Mouse (Mus musculus) gastrocnemius, postnatal 4 days (tissue): Measurements from ENCODE around the gene Pld5. TPM values are rescaled to one million over a fixed set of nuclear protein-coding genes. Genes with fewer than 3 reads are reported as not detected.
A peak's percentile ranks its signal among the peaks of the same experiment; 100 is the strongest.

ENCODE experiments used
- DNase-seq, 2 experiments: peaks; one replicate each; pipeline ENCODE4 v3.0.0; 2021 to 2022; ENCODE audit warnings: low spot score in 2 of 2, mixed read lengths in 2 of 2
- total RNA-seq, 2 experiments: library from RNA; stranded (reverse); gene quantifications; 2 replicates each; pipeline ENCODE4 v1.2.3; 2021

The Pld5 gene
- total RNA-seq, 2 experiments from 2014 or later = 5.3 to 5.5 TPM

GRCm38 (mm10) chr1:175967004-175967745, 307.9 kb downstream of the Pld5 start:
- DNase-seq = no peak

GRCm38 (mm10) chr1:175961786-175962185, 313.3 kb downstream of the Pld5 start:
- DNase-seq = no peak

GRCm38 (mm10) chr1:175950851-175951250, 324.3 kb downstream of the Pld5 start:
- DNase-seq = no peak

GRCm38 (mm10) chr1:175950421-175950820, 324.7 kb downstream of the Pld5 start:
- DNase-seq = no peak

- DNase-seq = no peak
These were observed 328.3 kb downstream of the Pld5 start for GRCm38 (mm10) chr1:175946718-175947315.

GRCm38 (mm10) chr1:175943168-175943567, 331.9 kb downstream of the Pld5 start:
- DNase-seq = no peak

- DNase-seq = no peak
These were observed 336.4 kb downstream of the Pld5 start for GRCm38 (mm10) chr1:175938731-175939130.

GRCm38 (mm10) chr1:175936282-175936737, 338.8 kb downstream of the Pld5 start:
- DNase-seq = peak; percentile 21 to 43

GRCm38 (mm10) chr1:175931391-175931790, 343.7 kb downstream of the Pld5 start:
- no peak for DNase-seq

GRCm38 (mm10) chr1:175923848-175924787, 351.0 kb downstream of the Pld5 start:
- peak; percentile 53 to 71 for DNase-seq

GRCm38 (mm10) chr1:175921091-175921490, 354.0 kb downstream of the Pld5 start:
- DNase-seq = no peak

- DNase-seq = no peak
These were observed 355.1 kb downstream of the Pld5 start, which contains the start of gene Gm38100 for GRCm38 (mm10) chr1:175920029-175920428. Gm38100 (plus strand) TSS chr1:175920329.

- no peak for DNase-seq
These were observed 361.3 kb downstream of the Pld5 start for GRCm38 (mm10) chr1:175913728-175914303.
